Mouse (Mus musculus): ENCODE measurements around the gene Rsl1d1. TPM values are rescaled to one million over a fixed set of nuclear protein-coding genes. Genes with fewer than 3 reads are reported as not detected.
A peak's percentile ranks its signal among the peaks of the same experiment; 100 is the strongest.

The Rsl1d1 gene
- polyA plus RNA-seq, 1 experiment from 2014 or later, result 244 TPM

Small RNA genes lying within 50 kb of the gene (microRNA-seq; reads per million reads assigned to microRNA genes)
- gene Gm23935, result 83.6 reads per million, percentile 49 among the genes with 10 or more reads in this experiment

Other genes with a start within 250 kb of the Rsl1d1 start
- gene Snn, start 142.4 kb downstream of the Rsl1d1 start, polyA plus RNA-seq (2014; fragmentation: Nextera tagmentation; extraction: Ambion mirVana), result 98.1 and 108 TPM in 2 replicates
- 59.3 and 61.0 TPM in 2 replicates for gene Litaf, start 137.2 kb downstream of the Rsl1d1 start, polyA plus RNA-seq (2014; fragmentation: Nextera tagmentation; extraction: Ambion mirVana)
- 32.5 and 34.8 TPM in 2 replicates for gene Txndc11, start 68.7 kb downstream of the Rsl1d1 start, polyA plus RNA-seq (2014; fragmentation: Nextera tagmentation; extraction: Ambion mirVana)
- gene Zc3h7a, start 26.9 kb downstream of the Rsl1d1 start, polyA plus RNA-seq (2014; fragmentation: Nextera tagmentation; extraction: Ambion mirVana), result 93.5 and 95.3 TPM in 2 replicates
- gene Gspt1, start 51.0 kb upstream of the Rsl1d1 start, polyA plus RNA-seq (2014; fragmentation: Nextera tagmentation; extraction: Ambion mirVana), result 101 and 103 TPM in 2 replicates
- gene Tnfrsf17, start 110.5 kb upstream of the Rsl1d1 start, polyA plus RNA-seq (2014; fragmentation: Nextera tagmentation; extraction: Ambion mirVana), result not detected in 2 replicates
- gene Snx29, start 119.6 kb upstream of the Rsl1d1 start, polyA plus RNA-seq (2014; fragmentation: Nextera tagmentation; extraction: Ambion mirVana), result 9.7 and 10.6 TPM in 2 replicates

All from neural tube, embryonic 11.5 days (tissue).